Mouse (Mus musculus) liver, embryonic 14.5 days (tissue): Measurements from ENCODE around the gene Dll1.

Source experiments
- CTCF ChIP-seq: IDR thresholded peaks from 2 replicates; pipeline ENCODE4 v1.5.1; 2016; ENCODE audit warnings: antibody characterized with exemption, low read depth, control low read depth
- EP300 ChIP-seq: IDR thresholded peaks from 2 replicates; pipeline ENCODE4 v1.6.1; 2016; ENCODE audit warnings: antibody characterized with exemption, low read depth

DNA sequence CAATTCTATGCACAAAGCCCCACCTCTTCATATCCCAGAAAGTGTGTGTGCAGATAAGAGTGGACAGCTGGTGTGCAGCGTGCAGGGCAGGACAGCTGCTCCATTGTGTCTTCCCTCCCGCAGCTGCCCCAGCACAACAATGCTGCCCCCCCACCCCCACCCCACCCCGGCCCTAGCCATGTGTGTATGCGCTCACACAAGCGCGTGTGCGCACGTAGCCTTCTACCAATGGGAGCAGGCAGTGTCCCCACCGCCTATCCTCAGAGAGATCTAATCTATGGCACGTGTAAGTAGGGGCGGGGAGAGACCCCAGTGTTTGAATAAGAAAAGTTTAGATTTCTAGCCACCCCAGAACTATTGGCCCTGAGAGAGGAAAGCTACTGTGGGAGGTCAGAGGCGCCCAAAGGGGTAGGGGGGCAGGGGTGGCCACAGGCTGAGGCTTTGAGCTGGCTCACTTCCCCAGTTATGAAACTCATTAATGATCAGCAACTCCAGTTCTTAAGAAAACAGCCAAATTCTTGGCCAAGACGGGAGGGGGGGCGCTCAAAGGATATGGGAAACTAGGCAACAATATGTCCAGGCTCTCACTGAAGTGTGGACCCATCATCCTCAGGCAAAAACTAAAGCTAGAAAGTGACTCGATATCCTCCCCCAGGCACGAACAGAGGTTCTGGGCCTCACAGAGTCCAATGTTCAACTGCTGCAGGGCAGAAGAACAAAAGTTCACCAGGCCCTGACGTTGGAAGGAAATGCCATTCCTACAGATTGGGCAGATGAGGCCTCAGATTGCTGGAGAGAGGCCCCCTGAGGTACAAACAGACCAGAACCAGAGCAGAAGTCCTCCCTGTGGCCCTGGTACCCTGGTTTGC is 4.5 kb downstream of the Dll1 start:
- TF ChIP-seq CTCF (no peak), EP300 (no peak)
